Mouse (Mus musculus) adrenal gland, postnatal 14 days (tissue): ENCODE measurements at regions not wholly inside any gene's neighbourhood (a gene's known extent, or its start where the extent isn't known, plus 50 kb on each side); places are given as distances from the start of the nearest gene placed in this dataset.

ENCODE experiments used
- DNase-seq: peaks from one replicate; pipeline ENCODE4 v3.0.0; 2021; ENCODE audit warnings: mixed read lengths

DNA sequence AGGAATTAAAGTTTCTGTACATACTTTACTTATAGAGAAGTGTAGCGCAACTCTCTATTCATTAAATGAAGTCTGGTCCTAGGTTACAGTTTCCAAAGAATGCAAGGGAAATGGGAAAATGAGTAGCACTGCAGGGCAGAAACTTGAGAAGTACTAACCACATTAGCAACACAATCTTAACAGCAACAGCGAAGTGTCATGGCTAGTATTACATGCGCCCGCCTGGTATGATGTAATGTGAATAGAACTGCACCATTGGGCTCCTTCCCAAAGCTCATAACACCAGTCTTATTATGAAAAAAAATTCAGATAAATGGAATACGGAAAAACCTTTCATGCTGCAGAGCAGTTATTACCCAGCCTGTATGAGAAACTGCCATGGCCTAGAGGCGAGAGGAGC lies 201.8 kb upstream of the Gm11042 start:
- no peak for DNase-seq

DNA sequence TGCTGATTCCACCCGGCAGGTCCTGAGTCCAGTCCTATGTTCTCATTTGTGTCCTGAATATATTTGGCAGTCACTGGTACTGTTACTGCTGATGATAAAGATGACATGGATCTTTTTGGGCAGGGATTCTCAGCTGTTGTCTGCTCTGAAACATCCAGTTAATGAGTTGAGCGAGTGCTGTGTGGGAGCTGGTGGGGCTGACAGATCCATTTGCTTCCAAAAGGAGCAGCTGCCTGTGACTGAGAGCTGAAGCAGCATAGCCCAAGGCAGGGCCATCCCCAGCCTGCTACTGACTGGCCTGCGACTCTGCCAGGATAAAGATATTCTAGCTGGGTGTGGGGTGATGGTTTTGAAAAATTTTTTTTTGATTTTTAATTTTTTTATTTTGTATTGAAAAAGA lies 200.3 kb upstream of the Gm11042 start:
- DNase-seq, result no peak

DNA sequence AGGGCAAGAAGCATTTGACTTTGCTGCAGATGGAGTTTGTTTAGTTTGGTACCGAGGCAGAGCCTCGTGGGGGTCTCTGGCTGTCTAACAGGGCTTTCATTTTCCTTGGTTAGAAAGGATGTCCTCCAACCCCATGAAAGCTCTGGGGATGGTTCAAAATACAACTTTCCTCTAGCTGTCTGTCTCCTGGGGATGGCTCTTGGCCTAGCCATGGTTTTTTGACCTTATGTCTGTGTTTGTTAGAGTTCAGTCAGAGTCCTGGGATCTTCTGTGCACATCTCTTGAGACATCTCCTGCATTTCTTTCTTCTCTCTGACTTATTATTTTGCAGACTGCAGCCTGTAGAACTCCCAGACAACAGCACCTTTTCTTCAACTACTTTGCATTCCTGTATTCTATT lies 186.6 kb upstream of the Gm11042 start:
- DNase-seq, result no peak

GRCm38 (mm10) chr12:74477619-74478018 lies 161.4 kb upstream of the Gm11042 start:
- DNase-seq, result no peak

- DNase-seq, result no peak
Observed at GRCm38 (mm10) chr12:74474741-74475140, 158.5 kb upstream of the Gm11042 start.

GRCm38 (mm10) chr12:74458521-74458920 lies 142.3 kb upstream of the Gm11042 start:
- DNase-seq, result no peak

DNA sequence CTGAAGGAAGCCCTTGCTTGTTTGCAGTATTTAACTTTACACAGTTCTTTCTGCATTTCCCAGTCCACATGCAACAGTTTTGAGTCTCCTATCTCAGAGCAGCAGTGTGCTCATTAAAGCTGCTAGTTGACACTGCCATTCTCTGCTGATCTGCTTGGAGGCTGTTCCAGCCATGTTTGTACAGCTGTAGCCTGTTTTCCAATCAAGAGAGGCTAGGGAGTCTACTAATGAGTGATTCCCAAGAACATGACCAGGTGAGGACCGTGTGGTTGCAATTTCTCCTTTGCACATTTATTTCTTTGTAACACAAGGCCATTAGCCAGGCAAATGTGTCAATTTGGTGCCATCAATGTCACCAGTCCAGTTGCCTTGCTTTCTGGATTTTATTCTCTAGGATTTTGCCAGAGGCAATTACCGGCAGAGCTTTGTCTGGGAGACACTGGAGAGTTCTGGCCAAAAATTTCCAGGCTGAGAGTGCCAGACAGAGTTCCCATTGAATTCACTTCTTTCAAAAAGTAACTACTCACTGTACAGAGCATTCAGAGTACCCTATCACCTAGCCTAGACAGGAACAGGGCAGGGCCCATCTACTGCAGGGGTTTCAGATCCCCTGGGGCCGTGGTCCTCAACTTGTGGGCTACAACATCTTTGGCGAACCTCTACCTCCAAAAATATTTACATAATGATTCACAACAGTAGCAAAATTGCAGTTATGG lies 136.3 kb upstream of the Gm11042 start:
- no peak for DNase-seq

DNA sequence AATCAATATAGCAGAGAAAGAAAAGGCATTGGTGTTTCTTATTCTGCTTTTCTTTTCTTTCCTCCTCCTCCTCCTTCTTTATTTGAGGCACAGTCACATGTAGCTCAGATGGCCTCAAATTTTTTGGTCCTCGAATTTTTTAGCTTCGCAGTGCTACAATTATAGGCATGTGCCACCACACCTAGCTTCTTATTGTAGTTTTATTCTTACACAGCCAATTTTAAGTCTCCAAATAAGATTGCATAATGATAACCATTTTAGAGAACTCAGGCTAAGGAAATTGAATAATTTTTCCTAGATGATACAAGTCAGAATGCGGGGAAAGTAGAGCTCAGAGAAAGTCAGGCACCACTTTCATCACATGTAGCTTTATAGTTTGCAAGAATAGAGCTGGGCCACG lies 132.1 kb upstream of the Gm11042 start:
- DNase-seq, result no peak

- no peak for DNase-seq
Observed at GRCm38 (mm10) chr12:74434874-74435273, 118.7 kb upstream of the Gm11042 start.

GRCm38 (mm10) chr12:74414738-74415137 lies 98.5 kb upstream of the Gm11042 start:
- no peak for DNase-seq

GRCm38 (mm10) chr12:74410511-74410910 lies 94.3 kb upstream of the Gm11042 start:
- DNase-seq, result no peak

DNA sequence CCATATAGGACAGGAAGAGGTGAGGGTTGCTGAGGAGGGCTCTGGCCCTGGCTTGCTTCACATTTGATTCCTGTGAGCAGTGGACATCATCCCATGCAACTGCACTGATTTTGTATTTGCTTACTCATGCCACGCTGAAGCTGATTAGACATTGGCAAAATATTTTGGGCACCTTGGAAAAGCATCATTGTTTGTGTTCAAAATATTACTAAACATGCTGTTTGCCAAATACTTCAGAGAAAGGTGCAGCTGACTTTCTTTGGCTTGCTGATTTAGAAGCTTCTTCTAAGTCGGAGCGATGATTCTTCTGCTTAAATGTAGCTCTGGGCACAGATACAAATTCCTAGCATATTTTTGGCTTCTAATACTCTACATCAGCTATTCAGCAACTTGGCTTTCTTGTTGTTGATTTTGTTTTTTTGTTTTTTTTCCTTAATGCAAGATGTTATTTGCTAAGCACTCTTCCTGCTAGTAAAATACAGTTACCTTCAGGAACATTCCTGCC lies 91.4 kb upstream of the Gm11042 start:
- no peak for DNase-seq

- DNase-seq, result no peak
Observed at GRCm38 (mm10) chr12:74389811-74390210, 73.6 kb upstream of the Gm11042 start.
